Mouse (Mus musculus): ENCODE measurements at regions not wholly inside any gene's neighbourhood (a gene's known extent, or its start where the extent isn't known, plus 50 kb on each side); places are given as distances from the start of the nearest gene placed in this dataset.

- Histone ChIP-seq H3K4me1 (replicated peaks; ENCODE audit: control insufficient read depth, insufficient read depth, low read length) (no peaks in the 10 kb centered on the region), H3K27ac (ENCODE audit: low read length) (no peak overlapping the region), H3K9ac (replicated peaks; ENCODE audit: low read depth, low read length) (no peak overlapping the region), H3K9me3 (ENCODE audit: control insufficient read depth, low read length) (no peaks in the 10 kb centered on the region), H3K36me3 (ENCODE audit: control insufficient read depth, insufficient read depth) (no peaks in the 10 kb centered on the region), H3K4me3 (replicated peaks; ENCODE audit: low read length) (no peak overlapping the region), H3K27me3 (replicated peaks; ENCODE audit: control insufficient read depth, insufficient read depth, low read length) (no peaks in the 10 kb centered on the region), H3K4me2 (ENCODE audit: low read length) (no peak overlapping the region)
- no peak for ATAC-seq
- WGBS = 79% methylated on average over 11 of the region's 11 CpGs
These were observed 453.6 kb upstream of the Zmiz1 start for GRCm38 (mm10) chr14:25005241-25005946.

DNA sequence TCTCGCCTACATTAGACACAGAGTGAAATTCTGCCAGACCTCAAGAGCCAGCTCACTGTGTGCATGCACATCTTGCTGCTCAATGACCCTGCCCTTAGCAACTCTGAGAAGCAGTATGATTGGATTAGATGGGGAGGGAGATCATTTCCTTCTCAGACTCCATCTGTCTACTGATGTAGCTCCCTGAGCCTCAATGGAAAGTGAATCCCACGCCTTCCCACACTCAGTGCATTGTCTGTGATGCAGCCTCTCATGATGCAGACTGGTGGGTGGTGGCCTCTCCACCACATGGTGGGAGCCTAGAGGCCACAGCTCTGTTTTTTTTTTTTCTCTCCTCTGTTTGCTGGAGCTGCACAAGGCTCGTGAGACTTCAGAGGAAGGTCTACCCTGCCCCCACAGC lies 447.1 kb upstream of the Zmiz1 start:
- H3K27me3 ChIP-seq (replicated peaks; ENCODE audit: control insufficient read depth, insufficient read depth, low read length) = no peaks in the 10 kb centered on the region
- H3K9ac ChIP-seq (replicated peaks; ENCODE audit: low read depth, low read length) = no peak overlapping the region
- no peak overlapping the region for H3K4me2 ChIP-seq (ENCODE audit: low read length)
- no peaks in the 10 kb centered on the region for H3K36me3 ChIP-seq (ENCODE audit: control insufficient read depth, insufficient read depth)
- no peak for ATAC-seq
- peaks cover 13% of the 10 kb centered on the region for H3K4me1 ChIP-seq (replicated peaks; ENCODE audit: control insufficient read depth, insufficient read depth, low read length)
- WGBS = 69% methylated on average over 3 of the region's 3 CpGs
- H3K9me3 ChIP-seq (ENCODE audit: control insufficient read depth, low read length) = no peaks in the 10 kb centered on the region
- H3K27ac ChIP-seq (ENCODE audit: low read length) = no peak overlapping the region
- H3K4me3 ChIP-seq (replicated peaks; ENCODE audit: low read length) = no peak overlapping the region

DNA sequence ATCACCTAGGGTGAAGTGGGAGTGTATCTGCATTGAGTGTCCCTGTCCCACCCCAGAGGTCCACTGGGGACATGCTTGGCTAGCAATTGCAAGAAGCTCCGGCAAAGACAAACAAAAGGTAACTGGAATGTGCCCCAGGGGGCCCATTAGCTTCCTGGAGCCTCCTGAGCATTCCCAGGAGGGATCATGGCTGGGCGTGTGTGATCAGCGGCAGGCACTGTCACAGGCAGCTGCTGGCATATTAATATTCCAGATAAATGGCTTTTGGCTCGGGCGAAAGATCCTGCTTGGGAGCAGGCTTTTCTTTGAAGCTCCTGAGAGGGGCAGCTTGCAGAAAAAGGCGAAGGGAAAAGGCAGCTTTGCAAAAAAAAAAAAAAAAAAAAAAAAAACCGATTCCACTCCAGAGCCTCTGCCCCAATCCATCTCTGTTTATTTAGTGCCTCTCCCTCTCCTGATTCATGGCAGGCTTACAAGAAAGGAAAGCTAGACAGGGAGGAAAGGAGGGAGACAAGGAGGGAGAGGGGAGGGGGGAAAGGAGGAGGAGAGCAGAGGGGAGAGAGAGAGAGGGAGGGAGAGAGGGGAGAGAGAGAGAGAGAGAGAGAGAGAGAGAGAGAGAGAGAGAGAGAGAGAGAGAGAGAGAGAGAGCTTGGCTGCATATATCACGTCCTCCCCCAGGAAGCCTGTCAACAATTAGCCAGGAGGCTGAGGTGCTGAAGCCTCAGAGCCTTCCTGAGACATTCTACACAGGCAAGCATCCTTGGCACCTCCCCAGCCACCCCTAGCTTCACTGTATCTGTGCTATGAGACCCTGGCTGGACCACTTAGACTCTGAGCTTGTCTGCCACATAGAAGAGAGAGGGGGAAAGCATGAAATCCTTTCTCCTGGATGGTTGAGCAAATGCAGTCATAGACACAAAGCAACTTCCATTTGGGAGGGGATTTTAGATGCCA lies 443.4 kb upstream of the Zmiz1 start:
- H3K4me1 ChIP-seq (replicated peaks; ENCODE audit: control insufficient read depth, insufficient read depth, low read length) = peaks cover 13% of the 10 kb centered on the region
- H3K9me3 ChIP-seq (ENCODE audit: control insufficient read depth, low read length) = no peaks in the 10 kb centered on the region
- H3K9ac ChIP-seq (replicated peaks; ENCODE audit: low read depth, low read length) = peak overlapping the region; percentile 35; the same call in 1 of the 2 replicates
- no peaks in the 10 kb centered on the region for H3K27me3 ChIP-seq (replicated peaks; ENCODE audit: control insufficient read depth, insufficient read depth, low read length)
- peak; percentile 77 for ATAC-seq
- H3K27ac ChIP-seq (ENCODE audit: low read length) = peak overlapping the region; percentile 90
- under 1% methylated on average over 8 of the region's 8 CpGs for WGBS
- peak overlapping the region; percentile 37 for H3K4me2 ChIP-seq (ENCODE audit: low read length)
- H3K36me3 ChIP-seq (ENCODE audit: control insufficient read depth, insufficient read depth) = no peaks in the 10 kb centered on the region
- no peak overlapping the region for H3K4me3 ChIP-seq (replicated peaks; ENCODE audit: low read length)

DNA sequence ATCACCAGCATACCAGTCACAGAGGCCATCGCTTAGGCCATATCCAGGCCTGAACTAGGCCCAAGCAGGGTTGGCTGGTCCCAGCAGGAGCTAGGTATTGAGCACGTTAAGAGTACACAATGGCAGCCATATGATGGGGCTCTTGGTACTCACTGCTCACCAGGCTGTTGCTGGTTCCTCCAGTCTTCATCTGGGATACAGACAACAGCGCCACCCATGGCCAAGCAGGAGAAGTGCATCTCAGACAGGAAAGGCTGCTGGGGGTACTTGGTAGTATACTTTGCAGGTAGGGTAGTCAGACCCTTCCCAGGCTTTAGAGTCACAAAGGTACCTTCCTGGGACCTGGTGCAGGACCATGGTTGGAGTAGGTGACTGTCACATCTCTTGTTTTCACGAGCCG lies 441.1 kb upstream of the Zmiz1 start:
- Histone ChIP-seq H3K9ac (replicated peaks; ENCODE audit: low read depth, low read length) (no peak overlapping the region), H3K4me3 (replicated peaks; ENCODE audit: low read length) (no peak overlapping the region), H3K4me1 (replicated peaks; ENCODE audit: control insufficient read depth, insufficient read depth, low read length) (peaks cover 13% of the 10 kb centered on the region), H3K4me2 (ENCODE audit: low read length) (no peak overlapping the region), H3K9me3 (ENCODE audit: control insufficient read depth, low read length) (no peaks in the 10 kb centered on the region), H3K27ac (ENCODE audit: low read length) (no peak overlapping the region), H3K27me3 (replicated peaks; ENCODE audit: control insufficient read depth, insufficient read depth, low read length) (no peaks in the 10 kb centered on the region), H3K36me3 (ENCODE audit: control insufficient read depth, insufficient read depth) (no peaks in the 10 kb centered on the region)
- 69% methylated on average over 5 of the region's 5 CpGs for WGBS
- ATAC-seq = no peak

GRCm38 (mm10) chr14:25019306-25019905 lies 439.6 kb upstream of the Zmiz1 start:
- no peak for ATAC-seq
- no peaks in the 10 kb centered on the region for H3K9me3 ChIP-seq (ENCODE audit: control insufficient read depth, low read length)
- H3K4me1 ChIP-seq (replicated peaks; ENCODE audit: control insufficient read depth, insufficient read depth, low read length) = peaks cover 13% of the 10 kb centered on the region
- no peaks in the 10 kb centered on the region for H3K36me3 ChIP-seq (ENCODE audit: control insufficient read depth, insufficient read depth)
- no peak overlapping the region for H3K4me2 ChIP-seq (ENCODE audit: low read length)
- no peak overlapping the region for H3K27ac ChIP-seq (ENCODE audit: low read length)
- no peak overlapping the region for H3K9ac ChIP-seq (replicated peaks; ENCODE audit: low read depth, low read length)
- H3K4me3 ChIP-seq (replicated peaks; ENCODE audit: low read length) = no peak overlapping the region
- no peaks in the 10 kb centered on the region for H3K27me3 ChIP-seq (replicated peaks; ENCODE audit: control insufficient read depth, insufficient read depth, low read length)
- WGBS = 85% methylated on average over 4 of the region's 4 CpGs

GRCm38 (mm10) chr14:25022523-25023269 lies 436.3 kb upstream of the Zmiz1 start:
- no peaks in the 10 kb centered on the region for H3K36me3 ChIP-seq (ENCODE audit: control insufficient read depth, insufficient read depth)
- H3K4me2 ChIP-seq (ENCODE audit: low read length) = no peak overlapping the region
- no peaks in the 10 kb centered on the region; the same call in 1 of the 2 replicates for H3K4me1 ChIP-seq (replicated peaks; ENCODE audit: control insufficient read depth, insufficient read depth, low read length)
- H3K4me3 ChIP-seq (replicated peaks; ENCODE audit: low read length) = no peak overlapping the region
- H3K27me3 ChIP-seq (replicated peaks; ENCODE audit: control insufficient read depth, insufficient read depth, low read length) = no peaks in the 10 kb centered on the region
- no peak overlapping the region for H3K9ac ChIP-seq (replicated peaks; ENCODE audit: low read depth, low read length)
- WGBS = 56% methylated on average over 15 of the region's 15 CpGs
- H3K27ac ChIP-seq (ENCODE audit: low read length) = no peak overlapping the region
- ATAC-seq = no peak; the same call in 1 of the 2 replicates
- no peaks in the 10 kb centered on the region for H3K9me3 ChIP-seq (ENCODE audit: control insufficient read depth, low read length)

DNA sequence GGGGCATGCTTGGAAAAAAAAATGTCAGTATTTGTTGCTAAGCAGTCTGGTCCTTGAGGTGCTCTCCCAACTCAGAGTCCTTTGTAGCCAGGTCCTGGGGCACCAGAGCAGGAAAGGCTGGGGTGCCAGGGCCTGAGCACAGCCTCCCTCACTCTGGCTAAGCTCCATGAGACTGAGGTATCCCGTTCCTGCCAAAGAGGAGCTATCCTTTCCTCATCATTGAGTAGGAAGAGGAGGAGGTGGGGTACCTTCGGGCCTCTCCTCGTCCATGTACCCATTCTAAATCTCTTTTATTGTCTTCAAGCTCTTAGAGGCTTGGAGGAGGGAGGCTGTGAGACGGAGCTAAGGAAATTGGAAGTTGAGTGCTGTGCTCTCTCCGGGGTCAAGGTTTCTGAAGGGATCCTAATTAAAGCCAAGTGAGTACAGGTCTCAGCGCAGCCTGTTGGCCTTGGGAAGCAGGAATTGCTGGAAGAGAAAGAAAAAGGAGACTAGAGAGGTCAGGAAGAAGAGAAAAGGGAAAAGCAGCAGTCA lies 435.6 kb upstream of the Zmiz1 start:
- Histone ChIP-seq H3K4me1 (replicated peaks; ENCODE audit: control insufficient read depth, insufficient read depth, low read length) (no peaks in the 10 kb centered on the region; the same call in 1 of the 2 replicates), H3K4me2 (ENCODE audit: low read length) (no peak overlapping the region), H3K4me3 (replicated peaks; ENCODE audit: low read length) (no peak overlapping the region), H3K36me3 (ENCODE audit: control insufficient read depth, insufficient read depth) (no peaks in the 10 kb centered on the region), H3K27me3 (replicated peaks; ENCODE audit: control insufficient read depth, insufficient read depth, low read length) (no peaks in the 10 kb centered on the region), H3K27ac (ENCODE audit: low read length) (no peak overlapping the region), H3K9me3 (ENCODE audit: control insufficient read depth, low read length) (no peaks in the 10 kb centered on the region), H3K9ac (replicated peaks; ENCODE audit: low read depth, low read length) (no peak overlapping the region)
- ATAC-seq = no peak
- whole genome bisulfite sequencing = 68% methylated on average over 6 of the region's 6 CpGs

GRCm38 (mm10) chr14:25025074-25025473 lies 433.9 kb upstream of the Zmiz1 start:
- Histone ChIP-seq H3K36me3 (ENCODE audit: control insufficient read depth, insufficient read depth) (no peaks in the 10 kb centered on the region), H3K4me1 (replicated peaks; ENCODE audit: control insufficient read depth, insufficient read depth, low read length) (peaks cover 2% of the 10 kb centered on the region; the same call in 1 of the 2 replicates), H3K9ac (replicated peaks; ENCODE audit: low read depth, low read length) (no peak overlapping the region), H3K9me3 (ENCODE audit: control insufficient read depth, low read length) (no peaks in the 10 kb centered on the region), H3K27me3 (replicated peaks; ENCODE audit: control insufficient read depth, insufficient read depth, low read length) (no peaks in the 10 kb centered on the region), H3K4me3 (replicated peaks; ENCODE audit: low read length) (no peak overlapping the region), H3K4me2 (ENCODE audit: low read length) (no peak overlapping the region), H3K27ac (ENCODE audit: low read length) (no peak overlapping the region)
- WGBS = 87% methylated on average over 6 of the region's 6 CpGs
- ATAC-seq = no peak

Data from forebrain, embryonic 16.5 days (tissue).